Mouse (Mus musculus) neural tube, embryonic 13.5 days (tissue): ENCODE data around the gene Trmt2b. TPM values are rescaled to one million over a fixed set of nuclear protein-coding genes. Genes with fewer than 3 reads are reported as not detected.
"Not testable (repeated sequence)": the region's sequence is repeated elsewhere in the genome, so short reads cannot be mapped to it uniquely, and the experiment has no call there.

Source experiments
- ATAC-seq: fragments of 200-750 bp; cut with Nextera tagmentation; 2 replicates; pipeline ENCODE4 v1.8.0; 2017; ENCODE audit warnings: low read depth, mild to moderate bottlenecking, moderate TSS enrichment, moderate library complexity
- H3K27ac ChIP-seq: fragments of 300-500 bp; sonication (generic); replicated peaks from 2 replicates; pipeline ENCODE4 v1.5.1; 2015; ENCODE audit warnings: moderate library complexity, mild to moderate bottlenecking, inconsistent platforms
- H3K27me3 ChIP-seq: fragments of 300-500 bp; sonication (generic); 2 replicates; pipeline ENCODE4 v1.6.1; 2015; ENCODE audit warnings: mild to moderate bottlenecking, inconsistent platforms
- H3K36me3 ChIP-seq: fragments of 300-500 bp; sonication (generic); 2 replicates; pipeline ENCODE4 v1.6.1; 2015; ENCODE audit warnings: mild to moderate bottlenecking, inconsistent platforms
- H3K4me1 ChIP-seq: fragments of 300-500 bp; sonication (generic); replicated peaks from 2 replicates; pipeline ENCODE4 v1.6.1; 2015; ENCODE audit warnings: inconsistent platforms
- H3K4me2 ChIP-seq: fragments of 300-500 bp; sonication (generic); 2 replicates; pipeline ENCODE4 v1.6.1; 2015; ENCODE audit warnings: inconsistent platforms, mild to moderate bottlenecking, moderate library complexity
- H3K4me3 ChIP-seq: fragments of 300-500 bp; sonication (generic); 2 replicates; pipeline ENCODE4 v1.5.1; 2015; ENCODE audit warnings: mild to moderate bottlenecking, inconsistent platforms
- H3K9ac ChIP-seq: fragments of 300-500 bp; sonication (generic); 2 replicates; pipeline ENCODE4 v1.6.1; 2015; ENCODE audit warnings: moderate library complexity, mild to moderate bottlenecking, inconsistent platforms
- H3K9me3 ChIP-seq: fragments of 300-500 bp; sonication (generic); 2 replicates; pipeline ENCODE4 v1.6.1; 2016; ENCODE audit warnings: inconsistent platforms
- WGBS: fragments of 180-500 bp; shearing (Covaris S2); methylation state at CpG from one replicate; pipeline ENCODE4 v1.1.7; 2015; 5-methylcytosine and 5-hydroxymethylcytosine counted together
- polyA plus RNA-seq: library from polyadenylated mRNA; unstranded; fragments of >200 nt; fragmentation: Nextera tagmentation; extraction: Ambion mirVana; gene quantifications from 2 replicates; pipeline ENCODE4 v1.2.1, GENCODE M21; 2015

Gene Trmt2b
- 5.1 and 6.5 TPM in 2 replicates for polyA plus RNA-seq

- H3K36me3 ChIP-seq, result no peaks in the 10 kb centered on the region
- no peaks in the 10 kb centered on the region for H3K4me1 ChIP-seq
- peak within 1 kb of the TSS; percentile 58 for H3K9ac ChIP-seq
- no peak within 1 kb of the TSS; the same call in 1 of the 2 replicates for H3K27ac ChIP-seq
- peak; percentile 92 for ATAC-seq
- H3K9me3 ChIP-seq, result no peaks in the 10 kb centered on the region
- peaks cover 16% of the 10 kb centered on the region for H3K27me3 ChIP-seq
- 21% methylated on average over 21 of the region's 26 CpGs for WGBS
- H3K4me3 ChIP-seq, result peak within 1 kb of the TSS; percentile 37
- peak within 1 kb of the TSS; percentile 55 for H3K4me2 ChIP-seq
Observed at GRCm38 (mm10) chrX:134276275-134277160, at the start of gene Trmt2b. Trmt2b (minus strand) TSS chrX:134276984.

GRCm38 (mm10) chrX:134319153-134319932 is 42.6 kb upstream of the Trmt2b start:
- 87% methylated on average over 2 of the region's 2 CpGs for WGBS
- no peaks in the 10 kb centered on the region for H3K36me3 ChIP-seq
- no peaks in the 10 kb centered on the region for H3K9me3 ChIP-seq
- no peak overlapping the region for H3K9ac ChIP-seq
- no peak overlapping the region for H3K4me2 ChIP-seq
- no peak overlapping the region for H3K27ac ChIP-seq
- H3K4me3 ChIP-seq, result no peak overlapping the region
- H3K27me3 ChIP-seq, result no peaks in the 10 kb centered on the region
- no peaks in the 10 kb centered on the region for H3K4me1 ChIP-seq
- no peak for ATAC-seq

- H3K9me3 ChIP-seq, result not testable (repeated sequence)
Observed at GRCm38 (mm10) chrX:134311193-134311592, 34.4 kb upstream of the Trmt2b start.

GRCm38 (mm10) chrX:134308275-134308634 is 31.5 kb upstream of the Trmt2b start:
- H3K4me2 ChIP-seq, result peak overlapping the region; percentile 55
- peak; percentile 66 for ATAC-seq
- peaks cover 3% of the 10 kb centered on the region; the same call in 1 of the 2 replicates for H3K4me1 ChIP-seq
- no peak overlapping the region for H3K27ac ChIP-seq
- WGBS, result 20% methylated on average over 9 of the region's 9 CpGs
- H3K4me3 ChIP-seq, result peak overlapping the region; percentile 37
- no peaks in the 10 kb centered on the region for H3K27me3 ChIP-seq
- 0 out of 2 replicates have a peak, but pooled peaks cover 7% of the 10 kb centered on the region for H3K36me3 ChIP-seq
- H3K9ac ChIP-seq, result peak overlapping the region; percentile 43; the same call in 1 of the 2 replicates
- no peaks in the 10 kb centered on the region for H3K9me3 ChIP-seq

More at GRCm38 (mm10) chrX:134311193-134311592, 34.4 kb upstream of the Trmt2b start:
- 73% methylated on average over 7 of the region's 7 CpGs for WGBS
- H3K4me3 ChIP-seq, H3K27ac ChIP-seq, H3K27me3 ChIP-seq, ATAC-seq, H3K4me2 ChIP-seq, H3K36me3 ChIP-seq, H3K4me1 ChIP-seq, H3K9ac ChIP-seq: not testable (repeated sequence)

- peak within 1 kb of the TSS; percentile 55 for H3K4me2 ChIP-seq
- 29% methylated on average over 36 of the region's 36 CpGs for WGBS
- peak within 1 kb of the TSS; percentile 43; the same call in 1 of the 2 replicates for H3K9ac ChIP-seq
- H3K4me3 ChIP-seq, result peak within 1 kb of the TSS; percentile 37
- no peak within 1 kb of the TSS for H3K27ac ChIP-seq
- no peaks in the 10 kb centered on the region for H3K9me3 ChIP-seq
- 0 out of 2 replicates have a peak, but pooled peaks cover 7% of the 10 kb centered on the region for H3K36me3 ChIP-seq
- ATAC-seq, result peak; percentile 96
- no peaks in the 10 kb centered on the region for H3K27me3 ChIP-seq
- peaks cover 3% of the 10 kb centered on the region; the same call in 1 of the 2 replicates for H3K4me1 ChIP-seq
Observed at GRCm38 (mm10) chrX:134307534-134308274, 30.9 kb upstream of the Trmt2b start, which contains the start of gene Cenpi. Cenpi (plus strand) TSS chrX:134308084.

- H3K4me2 ChIP-seq, result no peak overlapping the region
- no peak overlapping the region for H3K4me3 ChIP-seq
- H3K27me3 ChIP-seq, result no peaks in the 10 kb centered on the region
- ATAC-seq, result no peak
- 0 out of 2 replicates have a peak, but pooled peaks cover 7% of the 10 kb centered on the region for H3K36me3 ChIP-seq
- H3K9ac ChIP-seq, result no peak overlapping the region
- no peak overlapping the region for H3K27ac ChIP-seq
- H3K4me1 ChIP-seq, result peaks cover 16% of the 10 kb centered on the region
- H3K9me3 ChIP-seq, result no peaks in the 10 kb centered on the region
- WGBS, result 94% methylated on average over 1 of the region's 1 CpGs
Observed at GRCm38 (mm10) chrX:134303287-134303686, 26.5 kb upstream of the Trmt2b start.

- Histone ChIP-seq H3K9ac (no peak overlapping the region), H3K4me1 (peaks cover 15% of the 10 kb centered on the region), H3K4me2 (0 out of 2 replicates have a peak overlapping the region, but pooled peaks have one; percentile 32), H3K27ac (no peak overlapping the region), H3K9me3 (no peaks in the 10 kb centered on the region), H3K36me3 (0 out of 2 replicates have a peak, but pooled peaks cover 7% of the 10 kb centered on the region), H3K4me3 (no peak overlapping the region), H3K27me3 (no peaks in the 10 kb centered on the region)
- WGBS, result 54% methylated on average over 5 of the region's 5 CpGs
- ATAC-seq, result no peak
Observed at GRCm38 (mm10) chrX:134300219-134300618, 23.4 kb upstream of the Trmt2b start.

- H3K9ac ChIP-seq, result peak overlapping the region; percentile 76
- 44% methylated on average over 4 of the region's 4 CpGs for WGBS
- H3K4me3 ChIP-seq, result peak overlapping the region; percentile 54
- H3K27me3 ChIP-seq, result peaks cover 18% of the 10 kb centered on the region
- no peak for ATAC-seq
- no peaks in the 10 kb centered on the region for H3K36me3 ChIP-seq
- no peaks in the 10 kb centered on the region for H3K9me3 ChIP-seq
- peak overlapping the region; percentile 81; the same call in 1 of the 2 replicates for H3K27ac ChIP-seq
- peaks cover 15% of the 10 kb centered on the region for H3K4me1 ChIP-seq
- peak overlapping the region; percentile 60 for H3K4me2 ChIP-seq
Observed at GRCm38 (mm10) chrX:134297195-134297594, 20.4 kb upstream of the Trmt2b start.

GRCm38 (mm10) chrX:134296737-134297136 is 20.0 kb upstream of the Trmt2b start:
- Histone ChIP-seq H3K4me3 (peak overlapping the region; percentile 54), H3K27ac (0 out of 2 replicates have a peak overlapping the region, but pooled peaks have one; percentile 81), H3K36me3 (no peaks in the 10 kb centered on the region), H3K4me1 (peaks cover 15% of the 10 kb centered on the region), H3K27me3 (peaks cover 22% of the 10 kb centered on the region), H3K9ac (peak overlapping the region; percentile 76), H3K9me3 (no peaks in the 10 kb centered on the region), H3K4me2 (peak overlapping the region; percentile 60)
- ATAC-seq, result 0 out of 2 replicates have a peak, but pooled peaks have one; percentile 33
- WGBS, result 26% methylated on average over 7 of the region's 7 CpGs

- H3K9ac ChIP-seq, result peak overlapping the region; percentile 76
- peak overlapping the region; percentile 81 for H3K27ac ChIP-seq
- H3K27me3 ChIP-seq, result peaks cover 27% of the 10 kb centered on the region
- H3K9me3 ChIP-seq, result no peaks in the 10 kb centered on the region
- H3K4me3 ChIP-seq, result peak overlapping the region; percentile 54
- no peaks in the 10 kb centered on the region for H3K36me3 ChIP-seq
- ATAC-seq, result peak; percentile 29
- H3K4me1 ChIP-seq, result peaks cover 15% of the 10 kb centered on the region
- 32% methylated on average over 9 of the region's 9 CpGs for WGBS
- H3K4me2 ChIP-seq, result peak overlapping the region; percentile 60
Observed at GRCm38 (mm10) chrX:134296301-134296700, 19.5 kb upstream of the Trmt2b start.

- Histone ChIP-seq H3K4me2 (no peak overlapping the region), H3K9me3 (no peaks in the 10 kb centered on the region), H3K9ac (no peak overlapping the region), H3K36me3 (no peaks in the 10 kb centered on the region), H3K4me3 (no peak overlapping the region), H3K27me3 (peaks cover 61% of the 10 kb centered on the region), H3K4me1 (no peaks in the 10 kb centered on the region), H3K27ac (no peak overlapping the region)
- no peak for ATAC-seq
- WGBS, result 90% methylated on average over 2 of the region's 2 CpGs
Observed at GRCm38 (mm10) chrX:134287305-134287704, 10.5 kb upstream of the Trmt2b start.
